Mouse (Mus musculus) lung, embryonic 15.5 days (tissue): Measurements from ENCODE around the gene Vsx1. TPM values are rescaled to one million over a fixed set of nuclear protein-coding genes. Genes with fewer than 3 reads are reported as not detected.
A peak's percentile ranks its signal among the peaks of the same experiment; 100 is the strongest.

Experiments used
- ATAC-seq: fragments of 200-750 bp; cut with Nextera tagmentation; 2 replicates; pipeline ENCODE4 v1.8.0; 2017; ENCODE audit warnings: moderate number of reproducible peaks, borderline replicate concordance; ENCODE audit not compliant: low FRiP score, low TSS enrichment; ENCODE audit errors: extremely low read depth
- H3K27ac ChIP-seq: fragments of 300-500 bp; sonication (generic); 2 replicates; pipeline ENCODE4 v1.5.1; 2015; ENCODE audit warnings: moderate library complexity, mild to moderate bottlenecking, inconsistent platforms
- H3K27me3 ChIP-seq: fragments of 300-500 bp; sonication (generic); 2 replicates; pipeline ENCODE4 v1.6.1; 2015; ENCODE audit warnings: inconsistent platforms
- H3K36me3 ChIP-seq: fragments of 300-500 bp; sonication (generic); 2 replicates; pipeline ENCODE4 v1.6.1; 2015; ENCODE audit warnings: inconsistent platforms
- H3K4me1 ChIP-seq: fragments of 300-500 bp; sonication (generic); 2 replicates; pipeline ENCODE4 v1.6.1; 2015; ENCODE audit warnings: inconsistent platforms
- H3K4me2 ChIP-seq: fragments of 300-500 bp; sonication (generic); 2 replicates; pipeline ENCODE4 v1.6.1; 2015; ENCODE audit warnings: inconsistent platforms, mild to moderate bottlenecking, moderate library complexity
- H3K4me3 ChIP-seq: fragments of 300-500 bp; sonication (generic); 2 replicates; pipeline ENCODE4 v1.5.1; 2015; ENCODE audit warnings: mild to moderate bottlenecking, inconsistent platforms
- H3K9ac ChIP-seq: fragments of 300-500 bp; sonication (generic); 2 replicates; pipeline ENCODE4 v1.6.1; 2015; ENCODE audit warnings: inconsistent platforms
- H3K9me3 ChIP-seq: fragments of 300-500 bp; sonication (generic); 2 replicates; pipeline ENCODE4 v1.6.1; 2016; ENCODE audit warnings: inconsistent platforms
- WGBS: fragments of 180-500 bp; shearing (Covaris S2); methylation state at CpG from one replicate; pipeline ENCODE4 v1.1.7; 2015; 5-methylcytosine and 5-hydroxymethylcytosine counted together
- polyA plus RNA-seq: library from polyadenylated mRNA; unstranded; fragments of >200 nt; fragmentation: Nextera tagmentation; extraction: Ambion mirVana; gene quantifications from 2 replicates; pipeline ENCODE4 v1.2.1, GENCODE M21; 2015

The Vsx1 gene
- polyA plus RNA-seq, 1 experiment from 2014 or later: not detected

DNA sequence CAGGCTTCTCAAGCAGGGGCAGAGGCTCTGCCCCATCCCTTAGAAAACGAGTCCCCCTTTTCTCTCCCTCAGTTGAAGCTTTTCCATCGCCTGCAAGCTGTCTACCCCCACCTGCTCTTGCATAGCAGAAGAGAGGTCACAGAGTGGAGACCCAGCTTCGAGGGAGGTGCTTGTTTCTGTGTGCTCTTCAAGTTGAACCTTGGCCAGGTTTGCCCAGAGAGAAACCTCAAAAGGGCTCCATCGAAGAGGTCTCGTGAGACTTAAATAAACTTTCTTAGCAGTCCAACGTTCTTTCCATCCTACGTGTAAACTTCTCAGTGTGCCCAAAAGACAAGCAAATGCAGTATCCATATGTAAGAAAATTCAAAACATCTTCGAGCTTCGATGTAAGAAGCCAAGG is 37.8 kb downstream of the Vsx1 start:
- no peak overlapping the region for H3K9ac ChIP-seq
- H3K4me3 ChIP-seq: no peak overlapping the region
- no peaks in the 10 kb centered on the region for H3K36me3 ChIP-seq
- H3K9me3 ChIP-seq: no peaks in the 10 kb centered on the region
- no peak overlapping the region for H3K4me2 ChIP-seq
- no peaks in the 10 kb centered on the region for H3K27me3 ChIP-seq
- H3K27ac ChIP-seq: no peak overlapping the region
- no peaks in the 10 kb centered on the region for H3K4me1 ChIP-seq
- no peak for ATAC-seq
- 33% methylated on average over 9 of the region's 9 CpGs for WGBS

DNA sequence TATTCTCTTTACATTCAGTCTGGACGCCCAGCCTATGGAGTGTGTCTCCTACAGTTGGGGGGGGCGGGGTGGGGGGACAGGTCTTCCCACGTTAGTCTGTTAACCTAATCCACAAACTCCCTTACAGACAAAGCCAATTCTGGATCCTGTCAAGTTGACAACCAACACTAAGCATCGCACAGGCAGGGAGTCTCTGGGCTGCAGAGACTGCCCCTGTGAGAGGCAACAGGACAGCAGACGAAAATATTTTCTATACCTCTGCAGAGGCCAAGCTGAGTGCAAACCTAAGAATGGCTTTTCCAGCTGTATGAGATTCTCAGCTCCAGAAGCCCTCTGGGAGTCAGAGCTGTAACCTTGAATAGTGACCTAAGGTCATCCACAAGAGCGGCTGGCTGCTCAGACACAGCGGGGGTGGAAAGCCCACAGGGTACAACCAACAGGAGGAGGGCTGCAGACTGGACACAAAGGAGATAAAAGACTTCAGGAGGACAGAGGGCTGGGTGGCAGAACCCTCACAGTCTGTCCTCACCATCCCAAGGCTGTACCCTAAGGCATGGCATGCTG is 38.6 kb downstream of the Vsx1 start:
- Histone ChIP-seq H3K27ac (no peak overlapping the region), H3K9me3 (no peaks in the 10 kb centered on the region), H3K27me3 (no peaks in the 10 kb centered on the region), H3K4me2 (no peak overlapping the region), H3K4me3 (no peak overlapping the region), H3K36me3 (no peaks in the 10 kb centered on the region), H3K9ac (no peak overlapping the region), H3K4me1 (no peaks in the 10 kb centered on the region)
- WGBS: 14% methylated on average over 7 of the region's 7 CpGs
- ATAC-seq: no peak

DNA sequence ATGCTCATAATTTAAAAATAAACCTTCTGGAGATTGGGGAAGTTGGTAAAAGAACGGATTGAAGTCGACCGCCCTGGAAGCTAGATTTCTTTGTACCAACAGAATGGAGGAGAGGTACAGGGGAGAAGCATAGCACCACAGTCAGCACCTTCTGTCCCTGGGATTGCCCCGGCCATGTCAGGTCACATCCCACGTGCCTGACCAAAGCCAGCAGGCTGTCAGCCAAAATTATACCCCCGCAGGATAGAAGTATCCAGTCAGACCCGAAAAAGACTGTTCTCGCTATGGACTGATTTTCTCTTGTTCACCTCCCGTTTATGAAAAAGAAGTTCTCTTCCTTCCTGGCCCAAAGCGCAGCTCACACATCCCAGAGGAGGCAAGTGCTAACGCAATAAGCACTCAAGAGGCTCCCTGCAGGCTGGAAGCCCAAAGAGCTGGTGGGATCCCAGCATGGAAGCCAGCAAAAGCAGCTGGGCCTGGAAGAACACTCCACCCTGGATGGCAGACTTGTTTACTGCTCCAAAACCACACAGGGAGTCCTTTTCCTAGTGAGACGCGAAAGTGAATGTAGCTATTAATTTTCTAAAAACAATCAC is 40.8 kb downstream of the Vsx1 start:
- Histone ChIP-seq H3K36me3 (no peaks in the 10 kb centered on the region), H3K9me3 (no peaks in the 10 kb centered on the region), H3K4me2 (no peak overlapping the region), H3K9ac (no peak overlapping the region), H3K27me3 (no peaks in the 10 kb centered on the region), H3K4me3 (no peak overlapping the region), H3K27ac (no peak overlapping the region), H3K4me1 (no peaks in the 10 kb centered on the region)
- no peak for ATAC-seq
- 55% methylated on average over 13 of the region's 13 CpGs for WGBS

DNA sequence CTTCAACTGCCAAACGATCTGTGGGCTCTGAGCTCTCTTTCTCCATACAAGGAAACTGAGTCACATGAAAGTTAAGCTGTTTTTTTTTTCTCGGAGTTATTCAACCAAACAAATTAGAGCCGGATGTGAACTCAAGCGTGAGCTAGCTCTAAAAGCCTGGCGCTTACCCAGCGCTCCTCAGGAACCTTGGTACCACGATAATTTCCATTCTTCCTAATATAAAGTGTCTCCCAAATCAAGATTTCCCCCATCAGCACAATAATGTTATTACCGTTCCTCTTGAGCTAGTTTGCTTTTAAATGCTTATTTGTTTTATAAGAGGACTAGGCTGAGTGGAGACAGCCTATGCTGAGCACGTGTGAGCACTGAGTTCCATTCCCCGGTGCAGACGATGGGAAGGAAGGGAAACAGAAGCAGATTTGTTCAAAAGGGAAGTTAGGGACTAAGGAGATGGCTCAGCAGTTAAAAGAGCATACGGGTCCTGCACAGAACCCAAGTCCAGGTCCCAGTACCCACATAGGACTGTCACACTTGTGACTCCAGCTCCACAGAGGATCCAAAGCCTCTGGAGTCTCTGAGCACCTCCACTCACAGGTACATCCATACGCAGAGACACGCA is 41.4 kb downstream of the Vsx1 start:
- Histone ChIP-seq H3K4me1 (no peaks in the 10 kb centered on the region), H3K4me3 (no peak overlapping the region), H3K36me3 (no peaks in the 10 kb centered on the region), H3K27me3 (no peaks in the 10 kb centered on the region), H3K4me2 (no peak overlapping the region), H3K9me3 (no peaks in the 10 kb centered on the region), H3K27ac (no peak overlapping the region), H3K9ac (no peak overlapping the region)
- no peak for ATAC-seq
- WGBS: 70% methylated on average over 14 of the region's 14 CpGs

DNA sequence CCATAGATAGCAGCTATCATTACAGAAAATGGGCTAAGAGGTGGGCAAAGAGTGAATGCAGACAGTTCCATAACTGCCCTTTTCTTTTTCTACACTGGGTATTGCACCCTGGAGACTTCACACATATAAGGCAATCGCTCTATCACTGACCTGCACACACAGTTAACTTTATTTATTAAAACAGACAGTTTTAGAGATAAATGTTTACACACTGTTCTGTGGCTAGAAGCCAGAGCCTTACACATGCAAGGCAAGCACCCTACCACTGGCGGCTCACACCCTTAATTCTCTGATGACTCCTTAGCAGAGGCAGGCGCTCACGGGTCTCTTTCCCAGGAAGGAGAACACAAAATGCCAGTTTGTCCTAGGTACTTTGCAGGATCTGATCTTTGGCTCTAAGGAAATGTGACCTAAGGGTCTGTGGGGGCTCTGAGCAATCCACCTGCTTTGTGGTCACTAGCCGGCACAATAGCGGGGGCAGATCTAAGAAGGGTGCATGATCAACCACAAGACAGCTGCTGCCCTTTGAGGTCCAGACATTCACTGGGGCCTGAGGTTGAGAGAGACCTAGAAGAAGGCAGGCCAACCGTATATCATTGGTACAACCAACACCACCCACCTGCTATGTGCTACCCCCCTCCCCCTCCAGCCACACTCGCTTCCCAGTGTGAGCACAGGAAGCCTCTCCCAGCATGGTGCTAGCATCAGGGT is 42.6 kb downstream of the Vsx1 start:
- Histone ChIP-seq H3K9ac (no peak overlapping the region), H3K27me3 (no peaks in the 10 kb centered on the region), H3K36me3 (no peaks in the 10 kb centered on the region), H3K9me3 (no peaks in the 10 kb centered on the region), H3K4me1 (no peaks in the 10 kb centered on the region), H3K27ac (no peak overlapping the region), H3K4me3 (no peak overlapping the region), H3K4me2 (no peak overlapping the region)
- no peak for ATAC-seq
- WGBS: 75% methylated on average over 8 of the region's 8 CpGs

DNA sequence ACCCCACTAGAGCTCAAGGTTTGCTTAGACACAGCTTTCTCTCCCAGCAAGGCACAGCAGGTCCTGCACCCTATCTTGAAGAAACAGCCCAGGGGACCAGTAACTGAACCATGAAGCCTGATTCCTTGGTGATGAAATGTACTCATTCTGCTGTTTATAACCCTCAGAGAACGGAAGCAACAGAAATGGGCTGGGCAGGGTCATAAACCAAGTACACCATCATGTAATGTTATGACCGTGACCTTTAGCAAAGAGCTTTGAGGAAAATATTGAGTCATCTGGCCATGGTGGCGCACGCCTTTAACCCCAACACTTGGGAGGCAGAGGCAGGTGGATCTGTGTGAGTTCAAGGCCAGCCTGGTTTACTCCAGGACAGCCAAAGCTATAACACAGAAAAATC is 43.9 kb downstream of the Vsx1 start:
- no peaks in the 10 kb centered on the region for H3K36me3 ChIP-seq
- no peaks in the 10 kb centered on the region for H3K9me3 ChIP-seq
- H3K27me3 ChIP-seq: no peaks in the 10 kb centered on the region
- no peak overlapping the region for H3K4me3 ChIP-seq
- H3K9ac ChIP-seq: no peak overlapping the region
- H3K4me2 ChIP-seq: no peak overlapping the region
- whole genome bisulfite sequencing: 84% methylated on average over 4 of the region's 4 CpGs
- no peak overlapping the region for H3K27ac ChIP-seq
- no peak for ATAC-seq
- no peaks in the 10 kb centered on the region for H3K4me1 ChIP-seq

DNA sequence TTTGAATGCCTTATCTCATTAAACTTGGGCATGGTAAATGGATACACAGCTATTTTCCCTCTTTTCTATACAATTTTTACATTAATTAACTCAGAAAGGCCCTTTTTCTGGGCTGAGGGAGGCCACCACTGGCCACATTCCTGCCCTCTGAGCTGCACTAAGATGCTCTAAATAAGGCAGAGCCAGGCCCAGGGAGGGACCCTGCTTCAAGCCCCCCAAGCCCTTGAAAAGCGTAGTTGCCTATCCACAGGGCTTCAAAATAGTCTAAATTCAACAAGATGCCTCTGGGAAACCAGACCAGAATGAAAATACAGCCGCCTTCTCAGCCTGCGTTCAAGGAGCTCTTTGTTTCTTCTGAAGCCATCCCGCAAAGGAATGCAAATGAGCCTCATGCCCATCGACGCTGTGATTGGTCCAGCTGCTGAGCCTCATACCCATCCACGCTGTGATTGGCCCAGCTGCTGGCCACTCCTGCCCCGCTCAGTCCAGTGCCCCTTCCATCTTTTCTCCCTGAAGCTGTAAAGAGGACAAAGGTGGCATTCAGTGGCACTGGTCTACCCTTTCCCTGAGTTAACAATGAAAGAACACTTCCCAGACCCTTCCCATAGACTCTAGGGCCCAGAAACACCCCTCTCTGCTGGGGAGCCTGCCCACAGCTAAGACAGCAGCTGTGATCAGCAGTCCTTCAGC is 45.3 kb downstream of the Vsx1 start:
- no peak overlapping the region for H3K9ac ChIP-seq
- WGBS: 63% methylated on average over 8 of the region's 8 CpGs
- H3K27me3 ChIP-seq: no peaks in the 10 kb centered on the region
- H3K36me3 ChIP-seq: no peaks in the 10 kb centered on the region
- H3K4me3 ChIP-seq: no peak overlapping the region
- H3K9me3 ChIP-seq: no peaks in the 10 kb centered on the region
- ATAC-seq: peak; percentile 51; the same call in 1 of the 2 replicates
- H3K4me2 ChIP-seq: no peak overlapping the region
- no peaks in the 10 kb centered on the region for H3K4me1 ChIP-seq
- H3K27ac ChIP-seq: no peak overlapping the region

DNA sequence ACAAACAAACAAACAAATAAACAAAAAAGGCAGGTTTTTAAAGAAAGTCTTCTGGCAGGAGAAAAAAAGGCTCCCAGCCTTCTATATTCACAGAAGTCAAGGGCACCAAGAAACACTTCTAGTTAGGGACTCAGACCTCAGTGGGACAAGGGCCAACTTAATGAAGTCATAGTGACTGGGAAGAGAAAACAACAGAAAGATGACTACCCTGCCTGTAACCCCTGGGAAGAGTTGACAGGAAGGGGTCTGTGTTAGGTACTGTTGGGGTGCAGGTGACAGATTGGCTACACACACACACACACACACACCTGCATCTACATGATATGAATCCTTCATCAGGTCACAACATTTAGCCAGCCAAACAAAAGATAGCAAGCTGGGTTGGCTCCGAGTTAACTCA is 46.0 kb downstream of the Vsx1 start:
- no peaks in the 10 kb centered on the region for H3K36me3 ChIP-seq
- H3K9ac ChIP-seq: no peak overlapping the region
- H3K27ac ChIP-seq: no peak overlapping the region
- no peak overlapping the region for H3K4me3 ChIP-seq
- no peak overlapping the region for H3K4me2 ChIP-seq
- ATAC-seq: no peak
- H3K4me1 ChIP-seq: no peaks in the 10 kb centered on the region
- no peaks in the 10 kb centered on the region for H3K9me3 ChIP-seq
- WGBS: 83% methylated on average over 1 of the region's 1 CpGs
- H3K27me3 ChIP-seq: no peaks in the 10 kb centered on the region

DNA sequence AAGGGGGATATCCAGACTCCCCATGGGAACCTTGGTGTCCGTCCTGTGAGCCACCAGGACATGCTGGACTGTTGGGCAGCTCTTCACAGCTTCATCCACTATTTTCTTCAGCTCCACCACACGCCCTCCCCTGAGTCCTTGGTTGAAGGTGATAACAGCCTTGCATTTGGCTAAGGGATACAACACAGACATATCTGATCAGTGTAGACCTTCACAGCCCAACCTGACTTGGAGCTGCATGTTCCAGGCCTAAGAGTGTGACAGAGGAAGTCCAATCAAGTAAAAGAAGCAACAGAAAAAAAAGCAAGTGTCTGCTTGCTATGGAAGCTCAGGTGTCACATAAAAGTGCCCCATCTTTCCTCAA is 50.8 kb downstream of the Vsx1 start:
- Histone ChIP-seq H3K27me3 (no peaks in the 10 kb centered on the region), H3K9me3 (no peaks in the 10 kb centered on the region), H3K4me1 (no peaks in the 10 kb centered on the region), H3K36me3 (no peaks in the 10 kb centered on the region), H3K4me3 (no peak overlapping the region), H3K9ac (no peak overlapping the region), H3K4me2 (no peak overlapping the region), H3K27ac (no peak overlapping the region)
- no peak for ATAC-seq
- WGBS: 47% methylated on average over 2 of the region's 2 CpGs

DNA sequence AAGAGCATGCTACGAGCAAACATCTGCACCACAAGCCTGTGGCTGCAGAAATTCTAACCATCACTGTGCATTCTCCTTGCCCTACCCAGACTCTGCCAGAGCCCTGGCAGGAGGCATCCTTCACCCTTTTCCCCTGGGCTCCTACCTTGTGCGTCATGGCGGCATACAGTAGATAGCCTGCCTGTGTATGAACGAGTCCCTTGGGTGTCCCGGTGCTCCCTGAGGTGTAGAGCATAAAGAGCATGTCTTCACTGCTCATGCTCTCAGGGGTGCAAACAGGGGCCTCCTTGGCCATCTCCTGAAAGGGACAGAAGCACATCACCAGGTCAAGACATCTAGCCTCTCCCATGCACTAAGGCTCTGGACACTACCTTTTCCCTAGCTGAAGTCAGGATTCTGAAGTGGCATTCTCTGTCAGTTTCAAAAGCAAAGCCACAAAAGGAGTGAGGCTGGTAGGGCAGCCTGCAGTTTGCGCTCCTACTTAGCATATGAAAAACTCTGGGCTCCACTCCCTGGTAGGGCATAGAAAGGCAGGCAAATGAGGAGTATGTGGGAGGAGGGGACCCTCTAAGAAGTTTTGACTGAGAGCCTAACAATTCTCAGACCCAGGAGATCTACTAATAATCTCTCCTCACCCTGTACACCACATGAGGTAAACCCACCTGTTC is 51.3 kb downstream of the Vsx1 start:
- H3K4me1 ChIP-seq: no peaks in the 10 kb centered on the region
- no peaks in the 10 kb centered on the region for H3K36me3 ChIP-seq
- no peak for ATAC-seq
- no peaks in the 10 kb centered on the region for H3K27me3 ChIP-seq
- no peak overlapping the region for H3K27ac ChIP-seq
- H3K9me3 ChIP-seq: no peaks in the 10 kb centered on the region
- WGBS: 63% methylated on average over 6 of the region's 6 CpGs
- H3K4me3 ChIP-seq: no peak overlapping the region
- H3K4me2 ChIP-seq: no peak overlapping the region
- no peak overlapping the region for H3K9ac ChIP-seq

DNA sequence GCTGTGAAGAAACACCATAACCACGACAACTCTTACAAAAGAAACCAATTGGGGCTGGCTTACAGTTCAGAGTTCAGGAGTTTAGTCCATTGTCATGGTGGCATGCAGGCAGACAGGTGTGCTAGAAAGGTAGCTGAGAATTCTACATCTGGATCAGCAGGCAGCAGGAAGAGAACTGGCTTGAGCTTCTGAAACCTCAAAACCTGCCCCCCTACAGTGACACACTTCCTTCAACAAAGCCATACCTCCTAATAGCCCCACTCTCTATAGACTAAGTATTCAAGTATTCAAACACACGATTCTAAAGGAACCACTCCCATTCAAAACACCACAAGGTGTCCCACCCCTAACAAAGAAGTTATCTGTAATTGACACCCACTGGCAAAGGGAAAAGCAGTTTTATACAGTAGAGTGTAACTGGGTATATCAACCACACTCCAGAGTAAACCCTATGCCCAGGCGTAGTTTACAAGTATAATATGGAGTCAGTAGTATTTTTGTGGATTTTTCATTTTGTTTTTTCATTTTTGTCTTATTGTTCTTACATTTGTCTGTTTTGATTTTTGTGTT is 53.2 kb downstream of the Vsx1 start:
- Histone ChIP-seq H3K9ac (no peak overlapping the region), H3K4me2 (no peak overlapping the region), H3K4me1 (no peaks in the 10 kb centered on the region), H3K4me3 (no peak overlapping the region), H3K27ac (no peak overlapping the region), H3K36me3 (no peaks in the 10 kb centered on the region), H3K9me3 (no peaks in the 10 kb centered on the region), H3K27me3 (no peaks in the 10 kb centered on the region)
- ATAC-seq: no peak
- WGBS: 61% methylated on average over 3 of the region's 3 CpGs
